Mouse (Mus musculus): ENCODE data around the gene Olfr1047.
"Not testable (repeated sequence)": the region's sequence is repeated elsewhere in the genome, so short reads cannot be mapped to it uniquely, and the experiment has no call there.

Gene Olfr1047

GRCm38 (mm10) chr2:86231301-86231700 lies at the start of gene Olfr1047:
Olfr1047 (minus strand) TSS chr2:86231401.
- DNase-seq (ENCODE audit: low read depth, low spot score) = no peak

- DNase-seq (ENCODE audit: low read depth, low spot score) = not testable (repeated sequence)
Observed at GRCm38 (mm10) chr2:86278988-86279387, 47.8 kb upstream of the Olfr1047 start, which contains the start of gene Olfr1051. Olfr1051 (minus strand) TSS chr2:86279088.

- not testable (repeated sequence) for DNase-seq (ENCODE audit: low read depth, low spot score)
Observed at GRCm38 (mm10) chr2:86258228-86258627, 27.0 kb upstream of the Olfr1047 start, which contains the start of gene Olfr1049. Olfr1049 (minus strand) TSS chr2:86258328.

GRCm38 (mm10) chr2:86240189-86240588 lies 9.0 kb upstream of the Olfr1047 start, which contains the start of gene Olfr1048:
Olfr1048 (minus strand) TSS chr2:86240289.
- DNase-seq (ENCODE audit: low read depth, low spot score) = no peak

- no peak for DNase-seq (ENCODE audit: low read depth, low spot score)
Observed at GRCm38 (mm10) chr2:86219214-86219613, 12.0 kb downstream of the Olfr1047 start, which contains the start of gene Olfr1046. Olfr1046 (minus strand) TSS chr2:86219314.

- DNase-seq (ENCODE audit: low read depth, low spot score) = no peak
Observed at GRCm38 (mm10) chr2:86202909-86203308, 28.3 kb downstream of the Olfr1047 start, which contains the start of gene Olfr1045. Olfr1045 (minus strand) TSS chr2:86203009.

GRCm38 (mm10) chr2:86195863-86196262 lies 35.3 kb downstream of the Olfr1047 start:
- DNase-seq (ENCODE audit: low read depth, low spot score) = no peak

- DNase-seq (ENCODE audit: low read depth, low spot score) = no peak
Observed at GRCm38 (mm10) chr2:86185583-86185982, 45.6 kb downstream of the Olfr1047 start, which contains the start of gene Olfr52. Olfr52 (minus strand) TSS chr2:86185683.

GRCm38 (mm10) chr2:86179950-86180349 lies 51.3 kb downstream of the Olfr1047 start:
- no peak for DNase-seq (ENCODE audit: low read depth, low spot score)

GRCm38 (mm10) chr2:86177720-86178119 lies 53.5 kb downstream of the Olfr1047 start, which contains the start of gene Olfr1044:
Olfr1044 (minus strand) TSS chr2:86177820.
- no peak for DNase-seq (ENCODE audit: low read depth, low spot score)
